Mouse (Mus musculus) limb, embryonic 13.5 days (tissue): ENCODE results near the gene Tnnt3. TPM values are rescaled to one million over a fixed set of nuclear protein-coding genes. Genes with fewer than 3 reads are reported as not detected.

ENCODE experiments used
- ATAC-seq: fragments of 200-750 bp; cut with Nextera tagmentation; 2 replicates; pipeline ENCODE4 v1.8.0; 2017; ENCODE audit warnings: low read depth, moderate number of reproducible peaks, moderate TSS enrichment; ENCODE audit not compliant: low FRiP score
- H3K27ac ChIP-seq: fragments of 300-500 bp; sonication (generic); 2 replicates; pipeline ENCODE4 v1.5.1; 2015; ENCODE audit warnings: inconsistent platforms, mild to moderate bottlenecking, moderate library complexity
- H3K27me3 ChIP-seq: fragments of 300-500 bp; sonication (generic); 2 replicates; pipeline ENCODE4 v1.6.1; 2015; ENCODE audit warnings: mild to moderate bottlenecking, inconsistent platforms
- H3K36me3 ChIP-seq: fragments of 300-500 bp; sonication (generic); 2 replicates; pipeline ENCODE4 v1.6.1; 2015; ENCODE audit warnings: inconsistent platforms, mild to moderate bottlenecking, moderate library complexity
- H3K4me1 ChIP-seq: fragments of 300-500 bp; sonication (generic); 2 replicates; pipeline ENCODE4 v1.6.1; 2015; ENCODE audit warnings: inconsistent platforms
- H3K4me2 ChIP-seq: fragments of 300-500 bp; sonication (generic); replicated peaks from 2 replicates; pipeline ENCODE4 v1.6.1; 2015; ENCODE audit warnings: inconsistent platforms, mild to moderate bottlenecking, moderate library complexity
- H3K4me3 ChIP-seq: fragments of 300-500 bp; sonication (generic); 2 replicates; pipeline ENCODE4 v1.5.1; 2015; ENCODE audit warnings: moderate library complexity, mild to moderate bottlenecking, inconsistent platforms
- H3K9ac ChIP-seq: fragments of 300-500 bp; sonication (generic); 2 replicates; pipeline ENCODE4 v1.6.1; 2015; ENCODE audit warnings: mild to moderate bottlenecking, inconsistent platforms
- H3K9me3 ChIP-seq: fragments of 300-500 bp; sonication (generic); 2 replicates; pipeline ENCODE4 v1.6.1; 2016; ENCODE audit warnings: inconsistent platforms
- WGBS: fragments of 180-500 bp; shearing (Covaris S2); methylation state at CpG from one replicate; pipeline ENCODE4 v1.1.7; 2015; 5-methylcytosine and 5-hydroxymethylcytosine counted together
- polyA plus RNA-seq: library from polyadenylated mRNA; unstranded; fragments of >200 nt; fragmentation: Nextera tagmentation; extraction: Ambion mirVana; gene quantifications from 2 replicates; pipeline ENCODE4 v1.2.1, GENCODE M21; 2015

Tnnt3 gene
- polyA plus RNA-seq, 1 experiment from 2014 or later: 60.9 TPM

- peak; percentile 4; the same call in 1 of the 2 replicates for ATAC-seq
- no peak overlapping the region for H3K27ac ChIP-seq
- 73% methylated on average over 4 of the region's 4 CpGs for WGBS
These were observed 36.0 kb upstream of the Tnnt3 start for GRCm38 (mm10) chr7:142462594-142463078.

GRCm38 (mm10) chr7:142470171-142470691 lies 28.4 kb upstream of the Tnnt3 start:
- no peak overlapping the region for H3K4me2 ChIP-seq
- H3K4me3 ChIP-seq: no peak overlapping the region
- no peaks in the 10 kb centered on the region for H3K27me3 ChIP-seq
- peak overlapping the region; percentile 89; the same call in 1 of the 2 replicates for H3K27ac ChIP-seq
- H3K9ac ChIP-seq: no peak overlapping the region
- H3K9me3 ChIP-seq: no peaks in the 10 kb centered on the region
- ATAC-seq: no peak
- H3K36me3 ChIP-seq: no peaks in the 10 kb centered on the region
- WGBS: 86% methylated on average over 7 of the region's 7 CpGs
- peaks cover 48% of the 10 kb centered on the region for H3K4me1 ChIP-seq

More at GRCm38 (mm10) chr7:142462594-142463078, 36.0 kb upstream of the Tnnt3 start:
- no peaks in the 10 kb centered on the region for H3K9me3 ChIP-seq
- H3K4me3 ChIP-seq: no peak overlapping the region
- H3K27me3 ChIP-seq: no peaks in the 10 kb centered on the region
- H3K36me3 ChIP-seq: no peaks in the 10 kb centered on the region
- peaks cover 22% of the 10 kb centered on the region for H3K4me1 ChIP-seq
- H3K4me2 ChIP-seq: no peak overlapping the region
- no peak overlapping the region for H3K9ac ChIP-seq

GRCm38 (mm10) chr7:142470808-142471413 lies 27.7 kb upstream of the Tnnt3 start:
- H3K4me1 ChIP-seq: peaks cover 55% of the 10 kb centered on the region
- no peak overlapping the region for H3K4me3 ChIP-seq
- H3K36me3 ChIP-seq: no peaks in the 10 kb centered on the region
- H3K27me3 ChIP-seq: no peaks in the 10 kb centered on the region
- no peak overlapping the region for H3K4me2 ChIP-seq
- H3K27ac ChIP-seq: peak overlapping the region; percentile 89
- H3K9me3 ChIP-seq: no peaks in the 10 kb centered on the region
- 21% methylated on average over 4 of the region's 4 CpGs for WGBS
- H3K9ac ChIP-seq: no peak overlapping the region; the same call in 1 of the 2 replicates
- ATAC-seq: peak; percentile 70

- no peak overlapping the region for H3K4me3 ChIP-seq
- peak; percentile 24; the same call in 1 of the 2 replicates for ATAC-seq
- H3K9ac ChIP-seq: peak overlapping the region; percentile 68
- peaks cover 60% of the 10 kb centered on the region for H3K4me1 ChIP-seq
- no peaks in the 10 kb centered on the region for H3K9me3 ChIP-seq
- 20% methylated on average over 6 of the region's 6 CpGs for WGBS
- no peaks in the 10 kb centered on the region for H3K36me3 ChIP-seq
- peak overlapping the region; percentile 89 for H3K27ac ChIP-seq
- H3K27me3 ChIP-seq: no peaks in the 10 kb centered on the region
- peak overlapping the region; percentile 57 for H3K4me2 ChIP-seq
These were observed 27.2 kb upstream of the Tnnt3 start for GRCm38 (mm10) chr7:142471414-142471861.

GRCm38 (mm10) chr7:142471884-142472570 lies 26.6 kb upstream of the Tnnt3 start:
- WGBS: 30% methylated on average over 15 of the region's 15 CpGs
- Histone ChIP-seq H3K9me3 (no peaks in the 10 kb centered on the region), H3K4me2 (peak overlapping the region; percentile 57), H3K4me3 (peak overlapping the region; percentile 21), H3K27me3 (no peaks in the 10 kb centered on the region), H3K36me3 (no peaks in the 10 kb centered on the region), H3K9ac (peak overlapping the region; percentile 68), H3K4me1 (peaks cover 66% of the 10 kb centered on the region), H3K27ac (peak overlapping the region; percentile 89)
- ATAC-seq: no peak

- WGBS: 96% methylated on average over 4 of the region's 4 CpGs
- ATAC-seq: no peak
- Histone ChIP-seq H3K36me3 (no peaks in the 10 kb centered on the region), H3K4me1 (peaks cover 68% of the 10 kb centered on the region), H3K27ac (peak overlapping the region; percentile 89; the same call in 1 of the 2 replicates), H3K9me3 (no peaks in the 10 kb centered on the region), H3K4me3 (peak overlapping the region; percentile 3; the same call in 1 of the 2 replicates), H3K4me2 (peak overlapping the region; percentile 57), H3K9ac (peak overlapping the region; percentile 31; the same call in 1 of the 2 replicates), H3K27me3 (no peaks in the 10 kb centered on the region)
These were observed 25.7 kb upstream of the Tnnt3 start for GRCm38 (mm10) chr7:142472936-142473335.

GRCm38 (mm10) chr7:142473476-142473875 lies 25.2 kb upstream of the Tnnt3 start:
- peaks cover 68% of the 10 kb centered on the region for H3K4me1 ChIP-seq
- no peak overlapping the region for H3K4me3 ChIP-seq
- no peaks in the 10 kb centered on the region for H3K27me3 ChIP-seq
- H3K36me3 ChIP-seq: no peaks in the 10 kb centered on the region
- no peaks in the 10 kb centered on the region for H3K9me3 ChIP-seq
- 82% methylated on average over 2 of the region's 2 CpGs for WGBS
- H3K27ac ChIP-seq: peak overlapping the region; percentile 89; the same call in 1 of the 2 replicates
- H3K4me2 ChIP-seq: peak overlapping the region; percentile 57
- no peak overlapping the region; the same call in 1 of the 2 replicates for H3K9ac ChIP-seq
- ATAC-seq: no peak

GRCm38 (mm10) chr7:142474799-142475198 lies 23.8 kb upstream of the Tnnt3 start:
- Histone ChIP-seq H3K4me1 (peaks cover 73% of the 10 kb centered on the region), H3K4me3 (no peak overlapping the region), H3K36me3 (no peaks in the 10 kb centered on the region), H3K27me3 (no peaks in the 10 kb centered on the region), H3K27ac (no peak overlapping the region), H3K9ac (0 out of 2 replicates have a peak overlapping the region, but pooled peaks have one; percentile 5), H3K9me3 (no peaks in the 10 kb centered on the region), H3K4me2 (peak overlapping the region; percentile 23; the same call in 1 of the 2 replicates)
- WGBS: 78% methylated on average over 14 of the region's 14 CpGs
- no peak for ATAC-seq

GRCm38 (mm10) chr7:142475641-142476040 lies 23.0 kb upstream of the Tnnt3 start:
- no peak for ATAC-seq
- Histone ChIP-seq H3K27me3 (no peaks in the 10 kb centered on the region), H3K4me3 (no peak overlapping the region), H3K9me3 (no peaks in the 10 kb centered on the region), H3K4me2 (no peak overlapping the region), H3K36me3 (no peaks in the 10 kb centered on the region), H3K9ac (no peak overlapping the region), H3K4me1 (peaks cover 74% of the 10 kb centered on the region), H3K27ac (peak overlapping the region; percentile 44; the same call in 1 of the 2 replicates)
- WGBS: 71% methylated on average over 7 of the region's 7 CpGs

GRCm38 (mm10) chr7:142476271-142476670 lies 22.4 kb upstream of the Tnnt3 start:
- no peaks in the 10 kb centered on the region for H3K27me3 ChIP-seq
- WGBS: 75% methylated on average over 5 of the region's 5 CpGs
- H3K27ac ChIP-seq: peak overlapping the region; percentile 44; the same call in 1 of the 2 replicates
- H3K4me1 ChIP-seq: peaks cover 74% of the 10 kb centered on the region
- no peaks in the 10 kb centered on the region for H3K9me3 ChIP-seq
- no peaks in the 10 kb centered on the region for H3K36me3 ChIP-seq
- ATAC-seq: no peak
- H3K4me3 ChIP-seq: no peak overlapping the region
- H3K9ac ChIP-seq: peak overlapping the region; percentile 13; the same call in 1 of the 2 replicates
- H3K4me2 ChIP-seq: no peak overlapping the region

- no peak for ATAC-seq
- Histone ChIP-seq H3K36me3 (no peaks in the 10 kb centered on the region), H3K4me1 (peaks cover 74% of the 10 kb centered on the region), H3K4me2 (no peak overlapping the region), H3K9me3 (no peaks in the 10 kb centered on the region), H3K27ac (peak overlapping the region; percentile 22; the same call in 1 of the 2 replicates), H3K4me3 (no peak overlapping the region), H3K9ac (peak overlapping the region; percentile 13; the same call in 1 of the 2 replicates), H3K27me3 (no peaks in the 10 kb centered on the region)
- 81% methylated on average over 13 of the region's 13 CpGs for WGBS
These were observed 21.7 kb upstream of the Tnnt3 start for GRCm38 (mm10) chr7:142476795-142477452.
